Mouse (Mus musculus) neutrophil, adult 5-6 weeks (primary cell): ENCODE results near the gene Daam1. TPM values are rescaled to one million over a fixed set of nuclear protein-coding genes. Genes with fewer than 3 reads are reported as not detected.

Experiments
- ATAC-seq: fragments of 151-379, 151-347 bp; 2 replicates; pipeline ENCODE4 v1.8.0; 2017; ENCODE audit warnings: mild to moderate bottlenecking, moderate TSS enrichment; ENCODE audit not compliant: insufficient number of reproducible peaks, poor library complexity, low FRiP score, severe bottlenecking; ENCODE audit errors: extremely low read depth
- total RNA-seq: library from RNA; stranded (forward); fragments of 200-1000 nt; gene quantifications from 2 replicates; pipeline ENCODE4 v1.2.3, GENCODE M21; 2017

Daam1 gene
- total RNA-seq, 1 experiment from 2014 or later: 5.8 TPM

DNA sequence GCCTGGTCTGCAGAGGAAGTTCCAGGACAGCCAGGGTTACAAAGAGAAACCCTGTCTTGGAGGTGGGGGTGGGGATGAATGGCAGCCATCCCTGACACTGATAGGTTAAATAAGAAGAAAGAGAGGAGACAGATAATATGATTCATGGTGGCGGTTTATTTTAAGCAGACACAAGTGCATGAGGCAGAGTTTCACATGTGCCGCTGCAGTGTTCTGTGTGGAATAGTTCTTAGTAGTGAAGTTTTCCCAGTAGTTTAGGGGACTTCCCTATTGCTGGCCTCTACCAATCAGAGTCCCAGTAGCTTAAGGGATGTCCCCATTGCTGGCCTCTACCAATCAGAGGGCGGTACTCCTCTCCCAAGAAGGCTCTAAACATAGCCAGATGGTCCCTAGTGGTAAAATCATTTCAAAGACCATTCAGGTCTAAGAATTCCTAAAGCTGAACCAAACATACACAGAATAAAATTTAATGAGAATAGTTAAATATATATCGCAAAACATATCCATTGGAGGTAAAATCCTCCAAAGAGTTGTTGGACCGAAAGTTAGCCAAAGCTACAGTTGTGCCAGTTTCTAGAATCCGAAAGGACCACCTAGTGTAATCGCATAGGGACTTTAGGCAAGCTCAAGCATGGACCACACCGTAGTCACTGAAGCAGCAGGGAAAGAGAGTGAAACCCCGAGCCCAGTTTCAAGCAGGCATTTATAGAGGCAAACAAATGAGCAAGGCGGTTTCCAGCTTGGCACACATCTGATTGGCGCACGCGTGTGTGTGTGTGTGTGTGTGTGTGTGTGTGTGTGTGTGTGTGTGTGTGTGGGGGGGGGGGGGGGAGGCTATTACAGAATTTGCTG, 178.4 kb downstream of the Daam1 start:
- no peak for ATAC-seq

DNA sequence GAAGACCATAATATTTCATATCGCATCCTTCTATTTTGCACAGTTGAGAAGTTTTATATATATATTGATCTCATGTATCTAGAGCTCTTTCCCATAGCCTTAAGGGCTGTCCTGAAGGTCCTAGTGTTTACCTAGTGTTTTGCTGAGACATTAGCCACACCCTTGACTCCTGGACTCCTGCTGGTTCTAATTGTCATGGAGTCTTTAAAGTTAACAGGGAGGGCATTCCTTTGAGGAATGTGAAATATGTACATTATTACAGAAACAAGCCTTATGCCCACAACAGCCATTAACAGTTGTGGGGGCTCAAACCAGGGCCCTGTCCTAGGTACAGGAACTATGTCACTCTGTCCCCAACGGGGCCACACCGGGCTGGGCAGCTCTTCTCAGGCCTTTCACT, 180.5 kb downstream of the Daam1 start:
- ATAC-seq: no peak

DNA sequence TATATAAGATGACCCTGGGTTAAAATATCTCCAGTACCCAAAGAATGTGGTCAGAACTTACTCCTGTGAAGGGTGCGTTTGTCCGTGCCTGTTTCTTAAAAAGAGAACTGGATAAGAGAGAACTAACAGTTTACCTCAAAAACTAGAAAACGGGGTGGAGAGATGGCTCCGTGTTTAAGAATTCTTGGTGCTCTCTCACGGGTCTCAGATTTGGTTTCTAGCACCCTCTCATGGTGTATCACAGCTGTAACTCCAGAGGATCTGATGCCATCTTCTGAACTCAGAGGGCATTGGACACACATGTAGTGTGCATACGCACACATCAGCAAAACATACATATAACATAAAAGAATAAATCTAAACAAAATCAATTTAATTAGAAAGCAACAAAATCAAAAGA, 181.2 kb downstream of the Daam1 start:
- ATAC-seq: no peak

DNA sequence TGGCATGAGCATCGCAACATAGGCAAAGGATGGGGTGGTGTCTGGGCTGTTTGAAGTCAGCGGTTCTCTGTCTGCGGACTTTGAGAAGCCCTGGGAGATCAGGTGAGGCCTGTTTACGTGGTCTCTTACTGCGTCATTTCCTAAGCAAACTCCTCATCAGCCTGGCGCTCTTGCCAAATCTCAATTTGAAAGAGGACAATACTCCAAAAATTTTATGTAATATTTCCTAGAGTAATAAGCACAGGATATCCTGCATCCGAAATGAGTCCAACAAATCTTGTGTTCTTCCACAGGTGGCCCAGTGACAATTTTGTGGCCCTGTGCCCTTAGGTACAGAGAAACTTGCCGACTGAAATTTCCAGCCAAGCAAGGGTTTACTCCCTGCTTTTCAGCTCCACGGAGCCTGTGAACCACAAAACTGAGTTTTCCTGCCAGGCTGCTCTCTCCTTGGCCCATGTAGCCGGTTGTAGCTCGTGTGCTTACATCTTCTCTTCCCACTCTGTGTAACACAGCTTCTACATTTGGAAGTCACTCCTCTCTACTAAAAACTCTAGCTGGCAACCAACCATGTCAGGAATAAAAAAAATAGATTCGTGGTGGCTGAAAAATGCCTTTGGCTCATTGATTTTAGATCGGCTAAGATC, 183.0 kb downstream of the Daam1 start:
- ATAC-seq: no peak

DNA sequence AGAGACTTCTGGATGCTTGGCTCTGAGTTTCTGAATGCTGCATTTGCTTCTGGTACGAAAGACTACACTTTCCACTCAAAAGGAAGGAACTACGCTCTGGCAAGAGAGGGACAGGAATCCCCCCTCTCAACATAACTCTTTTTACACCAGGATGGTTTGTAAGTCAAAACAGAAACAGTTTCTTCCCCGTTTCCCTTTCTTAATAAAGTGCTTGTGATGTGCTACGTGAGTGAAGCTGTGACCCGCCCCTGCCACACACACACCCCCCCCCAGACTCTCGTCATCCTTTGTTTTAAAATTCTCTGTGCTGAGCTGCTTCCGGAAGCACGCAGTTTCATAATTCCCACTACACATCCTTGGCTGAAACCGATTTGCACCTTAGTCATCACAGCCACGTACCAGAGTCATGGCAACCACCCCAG, 183.5 kb downstream of the Daam1 start:
- peak; percentile 19; the same call in 1 of the 2 replicates for ATAC-seq

DNA sequence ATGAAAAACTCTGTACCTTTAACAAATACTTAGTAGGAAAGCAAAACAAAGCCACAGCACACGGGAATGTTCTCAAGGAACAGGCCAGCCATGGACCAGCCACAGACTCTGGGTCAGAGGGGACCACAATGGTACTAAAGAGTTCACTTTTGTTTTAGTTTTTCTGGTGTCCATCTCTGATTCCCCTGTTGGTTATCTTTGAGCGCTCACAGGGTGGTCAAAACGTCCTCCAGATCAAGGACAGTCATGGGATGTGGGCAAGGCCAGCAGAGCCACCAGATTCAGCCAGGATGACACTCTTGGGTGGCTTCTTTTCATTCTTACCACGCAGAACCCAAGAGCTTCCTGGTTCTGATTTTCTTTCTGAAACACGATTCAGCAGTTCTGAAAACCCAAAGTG, 184.4 kb downstream of the Daam1 start:
- ATAC-seq: no peak

DNA sequence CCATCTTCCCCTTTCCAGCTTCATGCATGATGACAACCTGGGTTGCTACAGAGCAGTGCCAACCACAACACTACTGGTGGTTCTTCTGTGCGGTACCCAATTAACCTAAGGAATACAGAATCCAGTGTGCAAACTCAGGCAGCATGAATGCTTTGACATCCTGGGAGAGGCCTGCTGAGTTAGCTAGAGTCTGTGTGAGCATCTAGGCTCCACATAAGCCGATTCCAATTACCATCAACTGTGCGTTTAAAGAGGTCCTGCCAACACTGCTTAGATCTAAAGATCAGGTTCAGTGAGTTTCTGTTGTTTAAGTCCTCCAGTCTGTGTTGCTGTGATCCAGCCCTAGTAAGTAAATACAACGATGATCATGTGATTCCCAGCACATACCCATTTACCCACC, 189.4 kb downstream of the Daam1 start:
- ATAC-seq: no peak

DNA sequence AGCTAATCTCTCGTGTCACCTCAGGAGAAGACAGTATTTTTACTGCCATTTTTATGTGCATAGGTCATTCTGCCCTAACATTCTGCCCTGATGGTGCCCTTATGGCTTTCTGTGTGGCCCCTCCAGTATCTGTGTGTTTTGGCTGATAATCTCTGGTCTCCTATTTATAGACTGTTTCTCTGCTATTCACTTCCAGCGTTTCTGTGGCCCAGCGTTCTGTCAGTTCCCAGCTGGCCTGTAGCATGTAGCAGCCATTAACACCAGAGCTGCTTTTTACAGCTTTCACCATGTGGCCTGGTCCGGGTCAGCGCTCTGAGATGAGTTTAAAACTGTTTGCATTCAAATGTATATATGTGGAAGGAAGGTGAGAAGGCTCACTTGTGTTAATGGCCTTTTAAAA, 190.7 kb downstream of the Daam1 start:
- no peak for ATAC-seq

DNA sequence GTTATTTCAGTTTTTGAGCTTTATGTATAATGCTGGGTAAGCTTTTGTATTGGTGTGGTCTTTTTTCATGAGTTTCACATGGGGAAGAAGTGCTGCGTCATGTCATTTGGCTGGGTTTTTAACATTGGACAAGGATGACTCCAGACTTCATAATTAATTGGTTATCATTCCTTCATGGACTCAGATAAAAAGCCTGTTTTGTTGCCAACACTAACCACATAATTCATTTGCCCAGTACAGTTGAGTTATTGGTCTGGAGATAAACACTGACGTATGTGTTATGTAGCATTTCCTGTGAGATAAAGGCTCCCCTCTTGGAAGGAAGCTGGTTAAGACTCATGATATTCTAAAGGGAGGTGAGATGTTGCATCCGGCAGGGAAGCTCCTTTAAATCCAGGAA, 191.9 kb downstream of the Daam1 start:
- ATAC-seq: no peak

DNA sequence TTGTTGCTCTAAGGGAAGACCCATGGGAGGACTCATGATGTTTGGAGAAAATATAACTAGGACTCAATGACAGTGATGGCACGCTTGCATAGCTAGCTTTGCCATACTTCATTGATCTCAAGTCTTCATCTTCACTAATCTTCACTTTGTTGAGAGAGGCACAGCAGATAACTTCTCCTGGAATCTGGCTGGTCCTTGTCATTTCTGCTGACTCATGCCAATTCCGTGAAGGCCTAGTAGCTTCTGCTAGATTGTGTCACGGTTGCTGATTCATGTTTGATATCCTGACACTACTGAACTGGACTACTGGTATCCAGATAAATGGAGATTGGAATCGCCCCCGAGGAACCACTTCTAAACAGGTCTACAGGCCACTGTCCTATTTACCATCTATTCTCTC, 192.7 kb downstream of the Daam1 start:
- ATAC-seq: no peak

DNA sequence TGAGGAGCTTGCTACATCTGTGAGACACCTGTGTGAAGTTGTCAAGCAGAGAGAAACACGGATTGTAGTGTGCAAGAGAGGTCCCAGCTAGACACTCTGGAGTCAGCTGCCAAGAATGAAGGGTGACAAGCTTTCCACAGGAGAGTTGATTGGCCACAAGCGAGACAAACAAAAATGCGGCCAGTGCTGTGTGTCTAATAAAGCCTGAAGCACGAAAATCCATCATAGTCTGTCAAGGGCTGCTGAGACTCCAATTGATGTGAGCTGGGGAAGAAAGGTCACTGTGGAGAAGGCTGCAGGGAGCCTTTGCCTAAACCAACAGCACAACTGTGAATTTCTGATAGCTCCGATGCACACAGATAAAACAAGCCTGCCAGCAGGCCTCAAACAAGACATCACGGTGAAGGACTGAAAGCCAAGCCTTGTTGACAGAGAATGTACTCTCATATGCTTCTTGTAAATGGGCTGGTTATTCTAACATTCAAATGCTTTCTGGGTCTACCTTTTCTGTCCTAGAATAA, 194.5 kb downstream of the Daam1 start:
- ATAC-seq: no peak

DNA sequence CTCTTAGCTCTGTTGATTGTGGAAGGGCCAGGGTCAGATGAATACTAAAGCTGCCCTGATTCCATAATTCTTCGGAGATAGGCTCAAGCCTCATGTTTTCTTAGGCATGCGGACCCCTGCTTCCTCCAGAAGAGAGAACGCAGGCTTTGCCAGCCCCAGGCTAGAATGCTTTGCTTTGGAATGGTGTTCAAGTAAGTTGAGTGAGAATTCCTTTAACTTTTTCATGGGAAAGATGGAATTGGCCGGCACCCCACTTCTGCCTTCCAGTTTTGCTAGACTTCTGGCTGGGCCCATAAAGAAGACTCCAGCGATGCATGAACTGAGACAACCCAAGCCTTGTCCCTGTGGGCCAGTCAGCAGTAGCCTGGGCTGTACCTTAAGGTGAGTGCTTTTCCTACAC, 200.3 kb downstream of the Daam1 start:
- no peak for ATAC-seq

DNA sequence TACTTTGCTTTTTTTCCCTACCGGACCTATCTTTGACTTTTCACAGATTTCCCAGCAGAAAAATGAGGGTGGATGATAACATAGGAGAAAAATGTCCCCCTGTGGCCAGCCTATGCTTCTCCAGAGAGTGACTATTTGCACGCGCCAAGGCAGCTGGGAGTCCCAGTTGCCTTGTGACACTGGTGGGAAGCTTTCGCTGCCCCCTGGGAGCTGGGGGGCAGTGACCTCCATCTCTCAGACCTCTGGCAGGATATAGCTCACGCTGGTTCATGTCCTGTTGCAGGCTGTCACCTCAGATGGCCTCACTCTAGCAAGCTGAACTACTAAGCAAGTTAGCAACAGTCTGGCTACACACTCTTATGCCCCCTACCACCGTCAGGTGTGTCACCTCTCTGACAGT, 200.9 kb downstream of the Daam1 start:
- ATAC-seq: no peak

DNA sequence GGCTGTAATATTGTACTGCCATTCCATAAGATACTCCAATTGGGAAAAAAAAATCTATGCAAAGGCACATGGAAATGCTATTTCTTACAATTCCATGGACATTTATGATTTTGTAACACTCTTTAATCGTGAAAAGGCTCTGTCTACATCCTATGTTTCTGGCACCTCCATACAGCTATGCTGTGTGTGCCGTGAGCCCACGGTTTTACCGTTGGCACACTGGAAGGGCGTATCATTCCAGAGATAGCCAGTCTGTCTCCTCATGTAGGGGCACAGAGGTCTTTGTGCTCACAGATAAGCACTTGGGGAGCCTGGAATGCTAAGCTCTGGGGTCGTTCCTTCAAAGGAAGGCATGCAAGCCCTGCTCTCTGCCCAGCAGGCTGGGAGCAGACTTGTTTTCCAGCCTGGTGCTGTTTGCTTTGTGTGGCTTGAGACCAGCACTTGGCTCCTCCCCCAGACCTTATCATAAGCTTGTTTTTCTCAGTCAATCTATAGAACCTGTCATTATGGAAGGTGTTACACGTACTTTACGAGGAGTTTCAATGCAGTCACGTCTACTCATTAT, 205.3 kb downstream of the Daam1 start:
- ATAC-seq: no peak

DNA sequence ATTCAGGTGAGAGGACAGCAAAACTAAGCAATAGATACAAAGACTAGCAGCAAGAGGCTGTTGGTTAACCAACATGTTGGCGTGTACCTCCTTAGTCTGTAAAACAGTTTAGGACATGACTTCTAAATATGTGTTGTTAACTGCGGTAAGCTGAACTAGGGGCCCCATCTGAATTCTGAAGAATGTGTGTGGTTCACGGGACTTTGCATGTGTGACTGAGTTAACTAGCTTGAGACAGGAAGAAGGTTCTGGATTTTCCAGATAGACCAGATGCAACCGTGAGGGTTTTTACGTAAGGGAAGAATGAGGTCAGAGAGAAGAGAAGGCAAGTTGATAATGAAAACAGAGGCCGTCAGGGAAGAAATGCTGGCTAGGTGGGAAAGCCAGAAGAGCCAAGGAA, 206.2 kb downstream of the Daam1 start:
- no peak for ATAC-seq

DNA sequence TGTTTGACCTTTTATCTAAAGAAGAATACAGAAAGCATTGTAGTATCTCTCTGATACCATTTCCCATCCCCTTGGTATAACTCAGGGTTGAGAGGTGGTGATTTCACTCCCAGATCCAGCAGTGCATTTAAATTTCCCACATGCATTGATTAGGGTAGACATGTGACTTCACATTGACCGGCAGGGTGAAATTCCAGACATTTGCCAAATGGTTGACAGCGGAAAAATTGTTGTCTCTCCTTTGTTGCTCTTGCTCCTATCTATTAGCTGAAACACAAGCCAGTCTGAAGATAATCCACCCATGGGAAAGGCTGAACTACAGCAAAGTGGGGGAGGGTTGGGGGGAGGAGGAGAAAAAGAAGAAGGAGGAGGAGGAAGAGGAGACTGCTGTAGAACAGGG, 208.0 kb downstream of the Daam1 start:
- no peak for ATAC-seq

DNA sequence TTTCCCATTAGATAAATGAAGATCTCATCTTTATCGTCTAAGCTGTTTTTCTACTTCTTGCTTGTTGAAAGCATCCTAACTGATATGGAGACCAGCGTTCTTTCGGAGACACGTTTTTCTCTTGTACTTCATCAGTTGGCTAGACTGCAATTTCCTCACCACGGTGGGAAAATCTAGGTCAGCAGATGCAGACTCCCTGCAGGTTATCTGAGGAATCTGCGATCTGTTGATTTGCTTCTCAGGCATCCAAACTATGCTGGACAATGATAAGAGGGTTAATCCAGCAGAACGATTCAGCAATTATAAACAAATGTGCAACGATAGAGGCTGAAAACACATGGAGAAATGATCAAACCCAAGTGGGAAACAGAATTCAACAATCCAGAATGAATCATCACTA, 208.6 kb downstream of the Daam1 start:
- ATAC-seq: no peak

DNA sequence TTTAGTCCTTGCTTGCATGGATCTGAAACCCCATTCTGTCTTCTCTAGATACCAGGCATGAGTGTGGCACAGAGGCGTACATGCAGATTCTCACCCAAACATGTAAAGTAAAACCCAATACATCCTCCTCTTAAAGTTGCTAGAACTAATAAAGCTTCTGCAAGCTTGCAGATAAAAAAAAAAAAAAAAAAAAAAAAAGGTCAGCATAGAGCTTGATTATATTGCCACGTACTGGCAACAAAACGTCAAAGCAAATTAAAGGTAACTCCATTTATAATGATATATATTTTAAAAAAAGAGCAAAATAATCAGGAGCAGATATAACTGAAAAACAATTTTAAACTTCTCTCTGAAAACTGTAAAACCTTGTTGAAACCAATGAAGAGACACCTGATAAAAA, 210.4 kb downstream of the Daam1 start:
- ATAC-seq: no peak
